Mouse (Mus musculus) midbrain, embryonic 15.5 days (tissue): ENCODE results near the gene Afmid. TPM values are rescaled to one million over a fixed set of nuclear protein-coding genes. Genes with fewer than 3 reads are reported as not detected.

Experiments
- ATAC-seq: fragments of 200-750 bp; cut with Nextera tagmentation; replicated peaks from 2 replicates; pipeline ENCODE4 v1.8.0; 2017; ENCODE audit warnings: moderate TSS enrichment
- H3K27ac ChIP-seq: fragments of 300-500 bp; sonication (generic); 2 replicates; pipeline ENCODE4 v1.5.1; 2015; ENCODE audit warnings: mild to moderate bottlenecking, inconsistent platforms
- H3K27me3 ChIP-seq: fragments of 300-500 bp; sonication (generic); replicated peaks from 2 replicates; pipeline ENCODE4 v1.6.1; 2015; ENCODE audit warnings: inconsistent platforms
- H3K36me3 ChIP-seq: fragments of 300-500 bp; sonication (generic); replicated peaks from 2 replicates; pipeline ENCODE4 v1.6.1; 2015; ENCODE audit warnings: inconsistent platforms
- H3K4me1 ChIP-seq: fragments of 300-500 bp; sonication (generic); 2 replicates; pipeline ENCODE4 v1.6.1; 2015; ENCODE audit warnings: inconsistent platforms
- H3K4me2 ChIP-seq: fragments of 300-500 bp; sonication (generic); 2 replicates; pipeline ENCODE4 v1.6.1; 2015; ENCODE audit warnings: inconsistent platforms, mild to moderate bottlenecking, moderate library complexity
- H3K4me3 ChIP-seq: fragments of 300-500 bp; sonication (generic); 2 replicates; pipeline ENCODE4 v1.5.1; 2015; ENCODE audit warnings: mild to moderate bottlenecking, inconsistent platforms
- H3K9ac ChIP-seq: fragments of 300-500 bp; sonication (generic); 2 replicates; pipeline ENCODE4 v1.6.1; 2015; ENCODE audit warnings: mild to moderate bottlenecking, inconsistent platforms
- H3K9me3 ChIP-seq: fragments of 300-500 bp; sonication (generic); 2 replicates; pipeline ENCODE4 v1.6.1; 2016; ENCODE audit warnings: inconsistent platforms
- WGBS: fragments of 180-500 bp; shearing (Covaris S2); methylation state at CpG from one replicate; pipeline ENCODE4 v1.1.7; 2015; ENCODE audit warnings: mixed read lengths; 5-methylcytosine and 5-hydroxymethylcytosine counted together
- polyA plus RNA-seq: library from polyadenylated mRNA; unstranded; fragments of >200 nt; fragmentation: Nextera tagmentation; extraction: Ambion mirVana; gene quantifications from 2 replicates; pipeline ENCODE4 v1.2.1, GENCODE M21; 2015

The Afmid gene
- 4.9 and 5.4 TPM in 2 replicates for polyA plus RNA-seq

DNA sequence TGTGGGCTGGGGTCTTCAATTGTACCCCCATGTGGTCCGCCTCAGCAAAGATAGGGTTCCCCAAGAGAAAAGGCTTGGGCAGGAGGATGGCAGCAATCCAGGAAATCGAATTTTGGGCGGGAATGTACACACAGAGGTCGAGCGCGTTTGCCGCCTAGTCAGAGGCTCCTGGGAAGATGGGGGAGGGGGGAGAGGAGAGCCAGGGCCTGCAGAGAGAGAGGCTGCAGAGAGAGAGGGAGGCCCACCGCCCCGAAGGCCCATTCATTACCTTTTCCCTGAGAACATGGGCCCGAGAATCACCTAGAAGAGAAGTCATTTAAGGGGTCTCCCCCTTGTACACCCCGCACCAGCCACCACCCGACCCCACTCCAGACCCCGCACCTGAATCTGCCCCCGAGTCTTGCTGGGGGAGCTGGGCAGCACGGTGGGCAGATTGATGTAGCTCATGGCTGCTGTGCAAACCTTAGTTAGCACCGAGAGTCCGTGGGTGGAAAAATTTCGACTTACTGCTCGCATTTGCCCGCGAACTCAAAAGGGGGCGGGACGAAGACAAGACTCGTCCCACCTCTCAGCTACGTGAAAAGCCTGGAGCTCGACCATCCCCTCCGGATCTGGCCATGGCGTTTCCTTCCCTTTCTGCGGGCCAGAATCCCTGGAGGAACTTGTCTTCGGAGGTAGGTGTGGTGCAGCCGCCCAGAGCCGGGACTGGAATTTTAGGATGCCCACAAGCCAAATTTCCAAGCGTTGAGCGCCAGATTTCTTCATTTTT is at the start of gene Afmid, which contains the start of gene Tk1:
Gene Afmid (plus strand): TSS at position 592 of the 769 bp plus-strand sequence.
Gene Tk1 (minus strand): TSS at position 760 of the 769 bp plus-strand sequence.
- WGBS = under 1% methylated on average over 34 of the region's 34 CpGs
- Histone ChIP-seq H3K9ac (peak within 1 kb of the TSS; percentile 28), H3K9me3 (no peaks in the 10 kb centered on the region), H3K4me3 (peak within 1 kb of the TSS; percentile 36), H3K4me2 (peak within 1 kb of the TSS; percentile 91), H3K36me3 (no peaks in the 10 kb centered on the region), H3K4me1 (peaks cover 33% of the 10 kb centered on the region), H3K27me3 (no peaks in the 10 kb centered on the region), H3K27ac (peak within 1 kb of the TSS; percentile 48)
- peak; percentile 51; the same call in 1 of the 2 replicates for ATAC-seq

DNA sequence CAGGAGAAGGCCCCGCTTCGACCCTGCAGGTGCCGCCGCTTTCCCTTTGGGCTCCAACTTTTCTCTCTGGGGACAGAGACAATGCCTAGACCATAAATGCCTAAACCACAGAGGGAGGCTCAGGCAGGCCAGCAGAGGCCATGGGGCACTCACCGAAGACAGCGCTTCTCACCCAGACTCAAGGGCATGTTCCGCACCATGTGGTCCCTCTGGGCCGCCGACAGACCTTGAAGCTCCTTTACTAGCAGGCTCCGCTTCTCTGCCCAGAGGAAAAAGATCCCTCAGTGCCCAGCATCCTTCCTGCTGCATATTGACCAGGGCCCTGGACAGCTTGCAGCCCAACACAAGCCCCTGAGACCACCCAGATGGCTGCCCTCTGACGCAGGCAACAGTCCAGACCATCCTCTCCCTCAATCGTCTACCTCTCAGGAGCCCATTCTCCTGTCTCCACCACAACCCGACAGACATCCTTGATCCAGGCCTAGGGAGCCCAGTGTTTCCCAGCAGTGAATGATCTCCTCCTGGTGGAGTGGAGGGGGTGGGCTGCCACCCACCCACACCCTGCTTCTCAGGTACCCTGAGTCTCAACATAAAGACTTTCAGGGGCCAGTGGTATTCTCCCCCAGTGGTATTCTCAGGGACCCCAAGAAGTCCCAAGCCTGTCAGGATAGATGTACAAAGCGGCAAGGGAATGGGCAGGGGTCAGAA is 49.5 kb upstream of the Afmid start:
- no peak for ATAC-seq
- Histone ChIP-seq H3K36me3 (no peaks in the 10 kb centered on the region), H3K4me2 (no peak overlapping the region), H3K9ac (no peak overlapping the region), H3K9me3 (no peaks in the 10 kb centered on the region), H3K4me3 (no peak overlapping the region), H3K27me3 (peaks cover 18% of the 10 kb centered on the region), H3K4me1 (peaks cover 18% of the 10 kb centered on the region; the same call in 1 of the 2 replicates), H3K27ac (no peak overlapping the region)
- 87% methylated on average over 14 of the region's 14 CpGs for WGBS

DNA sequence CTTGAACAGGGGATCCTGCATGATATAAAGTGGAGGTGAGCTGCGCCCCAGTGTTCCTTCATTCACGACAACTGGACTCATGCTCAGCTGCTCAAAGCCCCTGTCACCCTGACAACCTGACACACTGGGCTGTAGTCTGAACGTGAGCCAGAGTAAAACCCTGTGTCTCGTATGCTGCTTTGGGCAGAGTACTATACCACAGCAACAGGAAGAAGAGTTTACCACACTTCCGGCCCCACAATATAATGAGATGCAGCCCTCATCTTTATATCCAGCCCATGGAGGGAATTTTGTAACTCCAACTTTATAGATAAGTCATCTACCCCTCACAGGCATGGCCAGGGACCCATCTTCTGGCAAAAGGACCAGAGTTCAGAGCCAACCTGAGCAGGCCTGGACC is 48.6 kb upstream of the Afmid start:
- H3K36me3 ChIP-seq = no peaks in the 10 kb centered on the region
- no peak overlapping the region for H3K4me3 ChIP-seq
- H3K27me3 ChIP-seq = peaks cover 27% of the 10 kb centered on the region
- no peak overlapping the region for H3K27ac ChIP-seq
- no peaks in the 10 kb centered on the region for H3K9me3 ChIP-seq
- H3K4me1 ChIP-seq = peaks cover 24% of the 10 kb centered on the region; the same call in 1 of the 2 replicates
- no peak overlapping the region for H3K9ac ChIP-seq
- 80% methylated on average over 5 of the region's 5 CpGs for WGBS
- no peak overlapping the region for H3K4me2 ChIP-seq
- ATAC-seq = no peak

DNA sequence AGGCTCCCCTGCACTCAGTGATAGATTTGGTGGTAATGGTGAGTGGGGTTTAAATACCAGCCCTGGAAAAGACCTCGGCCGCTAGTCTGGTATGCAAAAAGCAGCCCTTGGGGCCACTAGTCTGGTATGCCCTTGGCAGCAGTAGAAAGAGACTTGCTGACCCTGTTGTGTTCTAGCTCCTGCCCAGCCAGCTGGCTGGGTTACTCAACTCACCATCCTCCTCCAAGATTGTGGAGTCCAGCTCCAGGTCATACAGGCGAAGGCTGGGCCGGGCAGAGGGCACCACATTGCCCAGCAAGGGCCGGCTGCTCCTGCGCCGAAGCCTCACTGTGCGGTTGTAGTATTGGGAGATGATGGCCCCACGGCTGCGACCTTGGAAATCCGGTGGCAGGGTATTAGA is 47.7 kb upstream of the Afmid start:
- Histone ChIP-seq H3K36me3 (no peaks in the 10 kb centered on the region), H3K4me1 (peaks cover 28% of the 10 kb centered on the region), H3K27ac (no peak overlapping the region), H3K4me2 (no peak overlapping the region), H3K9me3 (no peaks in the 10 kb centered on the region), H3K4me3 (no peak overlapping the region), H3K9ac (no peak overlapping the region), H3K27me3 (peaks cover 28% of the 10 kb centered on the region)
- WGBS = 97% methylated on average over 11 of the region's 11 CpGs
- ATAC-seq = no peak

DNA sequence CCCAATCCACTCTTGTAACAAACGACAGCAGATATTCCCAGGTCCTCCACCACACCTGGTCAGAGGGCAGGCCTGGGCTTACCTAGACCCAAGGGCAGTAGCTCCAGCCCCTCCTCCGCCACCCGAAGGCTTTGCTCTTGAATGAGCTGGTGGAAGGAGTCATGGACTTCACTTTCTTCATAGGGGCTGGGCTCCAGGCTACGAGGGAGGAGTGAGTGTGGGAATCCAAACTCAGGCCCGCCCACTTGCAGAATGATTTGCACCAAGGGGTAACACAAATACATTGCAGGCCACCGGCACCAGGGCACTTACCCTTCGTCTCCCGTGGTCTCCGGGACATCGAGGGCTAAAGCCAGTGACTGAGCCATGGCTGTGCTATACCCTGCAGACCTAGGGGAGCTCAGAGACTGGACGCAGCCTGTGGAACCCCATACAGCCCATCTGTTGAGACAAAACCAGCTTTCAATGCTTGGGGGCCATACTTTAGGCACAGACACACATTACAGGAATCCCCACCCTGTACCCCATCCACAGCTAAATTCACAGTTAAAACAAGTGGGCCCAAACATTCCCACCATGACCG is 46.8 kb upstream of the Afmid start:
- H3K9me3 ChIP-seq = no peaks in the 10 kb centered on the region
- H3K4me1 ChIP-seq = peaks cover 36% of the 10 kb centered on the region
- peaks cover 28% of the 10 kb centered on the region for H3K27me3 ChIP-seq
- 77% methylated on average over 12 of the region's 12 CpGs for WGBS
- peak overlapping the region; percentile 17; the same call in 1 of the 2 replicates for H3K27ac ChIP-seq
- H3K9ac ChIP-seq = no peak overlapping the region
- no peak for ATAC-seq
- peak overlapping the region; percentile 36; the same call in 1 of the 2 replicates for H3K4me2 ChIP-seq
- no peaks in the 10 kb centered on the region for H3K36me3 ChIP-seq
- H3K4me3 ChIP-seq = no peak overlapping the region

DNA sequence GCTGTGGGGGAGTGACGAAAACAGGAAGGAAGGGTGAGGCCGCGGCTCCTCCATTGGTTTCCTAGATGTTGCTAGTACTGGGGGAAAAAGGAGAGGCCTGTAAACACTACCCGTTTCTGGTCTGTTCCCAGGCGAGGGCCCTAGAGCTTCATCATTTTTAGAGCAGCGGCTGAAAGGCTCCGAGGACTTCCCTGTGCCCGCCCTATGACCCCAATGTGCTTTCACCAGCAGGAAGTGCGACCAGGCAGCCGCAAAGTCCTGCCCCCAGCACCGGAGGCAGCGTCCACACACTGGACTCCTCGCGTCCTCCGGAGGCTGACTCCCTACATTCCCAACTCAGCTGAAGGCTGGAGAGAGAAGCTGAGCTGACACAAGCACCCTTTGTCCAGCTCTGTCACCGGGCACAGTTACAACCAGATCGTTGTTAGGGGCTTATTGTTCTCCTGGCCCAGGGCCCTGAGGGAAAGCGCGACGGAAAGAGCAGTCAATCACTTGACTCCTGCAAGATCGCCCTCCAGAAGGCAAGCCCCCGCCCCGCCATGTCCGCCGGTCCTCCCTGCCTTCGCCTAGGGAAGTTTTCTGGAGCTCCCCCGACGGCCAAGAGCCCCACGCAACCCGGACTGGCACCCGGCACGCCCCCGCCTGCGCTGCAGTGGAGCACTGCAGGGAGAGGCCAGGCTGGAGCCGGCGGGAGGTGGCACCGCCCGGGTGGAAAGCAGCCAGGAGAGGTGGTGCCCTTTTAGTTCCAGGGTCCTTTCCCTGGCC is 46.1 kb upstream of the Afmid start:
- peak overlapping the region; percentile 16 for H3K4me3 ChIP-seq
- WGBS = 5% methylated on average over 38 of the region's 38 CpGs

DNA sequence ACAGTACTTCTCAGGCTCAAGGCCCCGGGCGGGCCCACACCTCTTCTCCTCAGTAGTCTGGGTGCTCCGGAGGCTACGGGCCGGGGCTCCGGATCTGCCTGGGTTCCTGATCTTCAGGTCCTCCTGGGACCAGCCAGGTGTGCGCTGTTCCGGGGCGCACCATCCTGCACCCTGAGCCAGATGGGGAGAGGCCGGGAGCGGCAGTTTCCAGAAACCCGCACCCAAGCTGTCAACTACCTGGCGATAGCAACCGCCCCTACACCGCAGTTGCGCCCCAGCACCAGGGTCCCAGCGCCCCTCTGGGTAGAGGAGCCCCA is 45.6 kb upstream of the Afmid start:
- 1% methylated on average over 17 of the region's 17 CpGs for WGBS
- Histone ChIP-seq H3K9me3 (no peaks in the 10 kb centered on the region), H3K4me2 (peak overlapping the region; percentile 36), H3K9ac (no peak overlapping the region), H3K4me3 (peak overlapping the region; percentile 16), H3K27ac (peak overlapping the region; percentile 48), H3K36me3 (no peaks in the 10 kb centered on the region), H3K4me1 (peaks cover 36% of the 10 kb centered on the region), H3K27me3 (peaks cover 36% of the 10 kb centered on the region)
- ATAC-seq = no peak

More for the DNA sequence above, 46.1 kb upstream of the Afmid start:
- peak overlapping the region; percentile 15; the same call in 1 of the 2 replicates for H3K9ac ChIP-seq
- no peaks in the 10 kb centered on the region for H3K9me3 ChIP-seq
- H3K36me3 ChIP-seq = no peaks in the 10 kb centered on the region
- peaks cover 36% of the 10 kb centered on the region for H3K4me1 ChIP-seq
- H3K4me2 ChIP-seq = peak overlapping the region; percentile 36
- peaks cover 33% of the 10 kb centered on the region for H3K27me3 ChIP-seq
- peak overlapping the region; percentile 48 for H3K27ac ChIP-seq
- ATAC-seq = 0 out of 2 replicates have a peak, but pooled peaks have one; percentile 21

DNA sequence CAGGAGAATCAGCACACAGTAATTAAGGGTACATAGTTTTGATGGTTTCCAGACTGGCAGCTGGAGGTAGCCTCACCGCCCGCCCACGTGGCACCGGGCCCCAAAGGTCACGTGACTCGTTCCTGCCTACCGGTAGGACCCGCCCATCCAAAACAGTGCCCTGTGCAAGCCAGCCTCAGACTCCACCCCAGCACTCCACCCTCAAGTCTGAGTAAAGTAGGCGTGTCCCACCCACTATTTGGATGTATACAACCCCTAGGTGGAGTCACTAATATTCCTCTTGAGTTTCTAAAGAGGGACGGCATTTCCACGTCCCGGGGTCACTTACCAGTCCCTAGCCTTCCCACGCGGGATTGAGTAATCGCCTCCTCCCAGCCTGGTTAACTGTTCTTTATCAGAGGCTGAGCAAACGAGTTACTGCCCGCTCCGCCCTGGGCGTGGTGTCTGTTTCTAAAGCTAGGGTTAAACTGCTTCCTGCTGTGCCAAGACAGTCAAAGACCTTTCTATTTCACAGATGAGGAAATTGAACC is 45.1 kb upstream of the Afmid start:
- Histone ChIP-seq H3K27ac (no peak overlapping the region), H3K27me3 (peaks cover 36% of the 10 kb centered on the region), H3K4me1 (peaks cover 36% of the 10 kb centered on the region), H3K4me2 (peak overlapping the region; percentile 36), H3K9ac (no peak overlapping the region), H3K9me3 (no peaks in the 10 kb centered on the region), H3K36me3 (no peaks in the 10 kb centered on the region), H3K4me3 (peak overlapping the region; percentile 16)
- ATAC-seq = no peak
- WGBS = 6% methylated on average over 19 of the region's 19 CpGs

DNA sequence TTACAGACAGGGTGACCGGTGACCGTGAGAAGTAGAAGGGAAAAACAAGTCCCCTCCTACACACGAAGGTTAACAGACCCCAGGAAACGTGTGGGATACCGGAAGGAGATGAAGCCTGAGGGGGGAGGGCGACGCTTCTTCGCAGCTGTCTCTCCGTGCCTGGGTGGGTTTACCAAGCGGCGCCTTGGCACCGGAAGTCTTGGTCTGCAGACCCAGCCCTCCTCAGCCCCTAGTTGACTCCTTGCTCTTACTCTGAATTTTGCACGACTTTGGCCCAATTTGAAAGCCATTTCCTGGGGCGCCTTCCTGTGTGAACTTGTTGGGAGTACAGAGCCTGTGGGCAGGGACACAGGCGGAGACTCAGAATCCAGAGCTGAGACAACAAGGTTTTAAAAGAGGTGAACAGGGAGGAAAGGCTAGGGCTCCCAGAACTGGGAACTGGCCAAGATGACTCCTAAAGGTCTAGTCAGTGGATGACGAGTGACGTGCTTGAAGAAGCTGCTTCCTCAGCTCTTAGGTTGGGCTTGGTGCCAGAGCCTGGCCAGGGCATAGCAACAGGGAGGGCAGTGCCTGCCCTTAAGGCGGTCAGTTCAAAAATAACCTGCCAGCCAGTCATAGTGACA is 44.4 kb upstream of the Afmid start:
- Histone ChIP-seq H3K4me2 (peak overlapping the region; percentile 36; the same call in 1 of the 2 replicates), H3K9me3 (no peaks in the 10 kb centered on the region), H3K4me1 (peaks cover 36% of the 10 kb centered on the region), H3K9ac (no peak overlapping the region), H3K27ac (no peak overlapping the region), H3K4me3 (no peak overlapping the region), H3K36me3 (no peaks in the 10 kb centered on the region), H3K27me3 (peaks cover 36% of the 10 kb centered on the region)
- no peak for ATAC-seq
- 24% methylated on average over 18 of the region's 18 CpGs for WGBS

DNA sequence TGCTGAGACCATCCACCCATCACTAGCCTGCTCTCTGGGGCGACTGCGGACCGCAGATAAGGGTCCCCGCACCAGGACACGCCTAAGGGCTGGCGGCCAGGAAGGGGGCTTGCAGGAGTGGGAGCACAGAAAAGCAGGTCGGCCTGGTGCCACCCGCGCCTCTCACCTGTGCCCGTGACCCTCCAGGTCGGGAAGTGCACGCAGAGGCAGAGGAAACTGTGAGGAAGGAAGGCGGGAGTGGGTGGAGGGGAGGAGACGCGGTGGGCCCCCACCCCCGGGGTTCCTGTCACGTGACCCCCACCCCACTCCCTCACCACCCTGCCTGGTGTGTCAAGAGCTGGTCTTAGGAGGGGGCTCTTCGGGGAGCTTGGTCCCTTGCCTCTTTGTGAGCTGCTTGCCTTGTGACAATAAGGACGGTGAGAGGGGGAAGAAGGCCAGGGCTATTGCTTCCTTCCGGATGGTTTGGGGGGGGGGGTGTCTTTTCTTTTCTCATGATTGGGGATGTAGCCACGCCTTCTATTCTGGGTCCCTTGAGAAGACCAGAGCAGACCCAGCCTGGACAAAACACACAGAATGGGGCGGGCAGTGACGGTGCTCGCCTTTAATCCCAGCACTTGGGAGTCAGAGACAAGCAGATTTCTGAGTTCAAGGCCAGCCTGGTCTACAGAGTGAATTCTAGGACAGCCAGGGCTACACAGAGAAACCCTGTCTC is 43.6 kb upstream of the Afmid start, which contains the start of the genes Tmc8 and Tmc6:
Gene Tmc8 (plus strand): TSS at position 84 of the 712 bp plus-strand sequence.
Gene Tmc6 (minus strand): TSS at position 206 of the 712 bp plus-strand sequence.
- Histone ChIP-seq H3K4me3 (peak within 1 kb of the TSS; percentile 29), H3K27me3 (peaks cover 36% of the 10 kb centered on the region)
- no peak for ATAC-seq

More for the DNA sequence above, 43.6 kb upstream of the Afmid start, which contains the start of the genes Tmc8 and Tmc6:
- Histone ChIP-seq H3K4me2 (peak within 1 kb of the TSS; percentile 53), H3K27ac (no peak within 1 kb of the TSS), H3K4me1 (peaks cover 36% of the 10 kb centered on the region), H3K9me3 (no peaks in the 10 kb centered on the region), H3K9ac (peak within 1 kb of the TSS; percentile 13; the same call in 1 of the 2 replicates), H3K36me3 (no peaks in the 10 kb centered on the region)
- 39% methylated on average over 24 of the region's 24 CpGs for WGBS
